Mouse (Mus musculus) thymus, postnatal 0 days (tissue): ENCODE measurements around the gene Tspan32. TPM values are rescaled to one million over a fixed set of nuclear protein-coding genes. Genes with fewer than 3 reads are reported as not detected.

Source experiments
- DNase-seq: peaks from one replicate; pipeline ENCODE4 v3.0.0-alpha.2; 2015; ENCODE audit warnings: low spot score
- polyA plus RNA-seq: library from polyadenylated mRNA; unstranded; fragments of >200 nt; fragmentation: Nextera tagmentation; extraction: Ambion mirVana; gene quantifications from 2 replicates; pipeline ENCODE4 v1.2.1, GENCODE M21; 2015

Gene Tspan32
- polyA plus RNA-seq = 44.5 and 58.2 TPM in 2 replicates

- DNase-seq = peak; percentile 68
Observed at GRCm38 (mm10) chr7:143004727-143005343, at the start of gene Tspan32. Tspan32 (plus strand) TSS chr7:143005046.

GRCm38 (mm10) chr7:142956018-142956417 is 48.8 kb upstream of the Tspan32 start:
- DNase-seq = no peak

DNA sequence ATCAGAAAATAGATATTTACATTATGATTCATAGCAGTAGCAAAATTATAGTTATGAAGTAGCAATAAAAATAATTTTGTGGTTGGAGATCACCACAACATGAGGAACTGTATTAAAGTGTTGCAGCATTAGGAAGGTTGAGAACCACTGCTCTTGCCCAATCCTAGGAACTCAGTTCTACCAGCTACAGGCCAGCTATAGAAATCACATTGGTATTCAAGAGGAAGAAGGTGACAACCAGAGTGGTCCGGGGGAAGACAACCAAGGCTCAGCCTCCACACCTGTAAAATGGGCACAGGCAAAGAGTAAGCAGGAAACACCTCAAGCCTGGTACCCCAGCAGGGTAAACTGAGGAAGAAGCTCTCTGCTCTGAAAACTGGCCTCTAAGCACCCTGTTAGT is 46.0 kb upstream of the Tspan32 start:
- no peak for DNase-seq

DNA sequence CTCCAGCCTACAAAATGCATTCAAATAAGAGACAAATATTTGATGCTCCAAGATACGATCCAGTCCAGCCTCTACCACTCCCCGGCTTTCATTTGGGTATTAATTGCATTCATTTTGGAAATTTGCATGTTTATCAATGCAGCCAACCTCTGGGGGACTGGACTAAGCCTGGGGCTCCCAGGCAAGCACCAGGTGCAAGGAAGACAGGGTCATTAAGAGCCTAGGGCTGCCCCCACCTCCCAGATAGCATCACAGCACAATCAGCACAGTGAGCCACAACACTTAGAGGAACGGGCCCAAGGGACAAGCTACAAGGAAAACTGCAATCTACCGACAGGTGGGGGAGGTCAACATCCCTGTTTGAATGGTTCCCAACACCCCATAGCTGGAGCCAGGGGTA is 45.1 kb upstream of the Tspan32 start:
- no peak for DNase-seq

DNA sequence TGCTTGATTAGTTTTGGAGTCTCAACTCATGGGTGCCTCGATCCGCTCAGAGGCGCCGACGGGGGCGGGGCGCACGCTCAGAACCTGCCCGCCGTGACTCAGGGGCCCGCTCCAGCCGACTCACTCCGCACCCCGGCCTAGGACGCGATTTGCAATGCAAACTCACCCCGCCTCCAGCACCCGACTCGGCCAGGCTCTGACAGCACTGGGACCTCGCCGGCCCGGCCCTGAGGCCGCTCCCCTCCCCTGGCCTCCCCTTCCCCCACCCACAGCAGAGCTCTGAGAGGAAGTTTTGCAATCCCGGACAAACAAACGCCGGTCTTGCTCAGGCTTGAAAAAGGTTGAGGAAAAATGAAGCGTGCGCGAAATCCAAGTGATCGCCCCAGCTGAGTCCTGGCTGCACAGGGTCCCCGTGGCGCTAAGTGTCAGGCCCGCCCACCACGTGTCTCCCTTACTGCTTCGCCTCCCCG is 37.4 kb upstream of the Tspan32 start:
- DNase-seq = no peak

- DNase-seq = peak; percentile 43
Observed at GRCm38 (mm10) chr7:142967884-142968808, 36.7 kb upstream of the Tspan32 start.

- no peak for DNase-seq
Observed at GRCm38 (mm10) chr7:142968809-142969511, 35.9 kb upstream of the Tspan32 start, which contains the start of gene Ascl2. Ascl2 (minus strand) TSS chr7:142969264.

- DNase-seq = no peak
Observed at GRCm38 (mm10) chr7:142981908-142982307, 22.9 kb upstream of the Tspan32 start.

- no peak for DNase-seq
Observed at GRCm38 (mm10) chr7:142985146-142985545, 19.7 kb upstream of the Tspan32 start.

DNA sequence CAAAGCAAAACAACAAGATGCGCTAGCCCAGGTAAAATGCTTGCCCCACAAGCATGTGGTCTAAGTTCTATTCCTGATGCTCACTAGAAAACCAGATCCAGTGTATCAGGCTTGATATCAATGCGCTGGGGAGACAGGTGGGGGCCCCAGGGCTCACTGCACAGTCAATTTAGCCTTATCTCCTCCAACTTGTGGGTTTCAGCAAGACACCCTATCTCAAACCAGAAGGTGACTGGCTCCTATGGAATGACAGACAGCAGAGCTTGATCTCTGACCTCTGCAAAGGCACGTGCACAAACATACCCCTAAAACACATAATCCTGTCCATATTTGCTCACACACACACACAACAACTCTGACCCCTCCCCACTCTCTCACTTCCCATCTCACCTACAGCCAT is 17.1 kb upstream of the Tspan32 start:
- DNase-seq = no peak

- peak; percentile 11 for DNase-seq
Observed at GRCm38 (mm10) chr7:142995004-142995403, 9.8 kb upstream of the Tspan32 start.

DNA sequence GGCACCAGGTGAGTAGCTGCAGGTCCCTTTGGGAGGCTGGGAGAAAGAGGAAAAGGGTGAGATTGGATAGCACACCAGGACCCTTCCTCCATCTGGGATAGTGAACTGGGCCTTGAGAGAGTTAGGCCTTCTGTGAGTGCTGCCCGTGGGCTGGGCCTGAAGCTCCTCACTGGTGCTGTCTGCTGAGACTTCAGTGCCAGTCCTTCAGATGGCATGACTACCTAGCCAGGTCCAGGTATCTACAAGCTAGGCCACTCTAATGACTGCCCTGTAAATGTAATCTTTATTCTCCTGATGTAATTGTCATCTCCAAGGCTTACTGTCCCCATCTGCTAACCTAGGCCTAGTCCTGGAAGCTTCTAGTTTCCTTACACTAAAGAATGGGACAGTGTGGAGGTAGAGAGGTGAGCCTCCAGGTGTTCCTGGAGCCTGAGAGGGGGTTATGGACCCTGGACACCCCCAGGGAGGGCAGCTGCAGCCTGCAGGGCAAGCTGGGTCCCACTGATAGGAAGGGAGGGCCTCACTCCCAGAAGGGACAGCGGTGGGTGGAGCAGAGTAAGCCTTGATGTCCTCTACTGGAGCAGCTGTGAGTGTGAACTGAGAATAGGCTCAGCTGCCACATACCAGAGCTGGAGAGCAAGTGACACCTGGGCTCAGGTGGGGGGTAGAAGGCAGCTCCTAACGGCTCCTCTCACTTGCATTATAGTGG is 9.1 kb upstream of the Tspan32 start:
- DNase-seq = no peak

DNA sequence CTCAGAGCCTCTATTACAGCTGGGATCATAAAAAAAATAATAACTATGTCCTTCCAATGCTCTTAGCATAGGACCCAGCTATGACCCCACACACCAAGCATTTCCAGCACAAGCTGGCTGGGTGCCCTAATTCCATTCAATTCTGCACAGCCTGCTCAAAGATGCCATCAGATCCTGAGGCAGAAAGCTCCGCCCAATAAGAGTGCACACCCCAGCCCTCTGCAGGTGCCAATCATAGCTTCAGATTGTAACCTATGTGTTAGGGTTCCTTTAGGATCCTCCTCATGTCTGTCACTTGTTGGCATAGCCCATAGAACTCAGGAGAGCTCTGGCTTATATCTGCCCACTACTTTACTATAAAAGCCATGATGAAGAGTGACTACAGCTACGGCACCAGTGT is 7.8 kb upstream of the Tspan32 start:
- no peak for DNase-seq

- no peak for DNase-seq
Observed at GRCm38 (mm10) chr7:142997403-142998150, 7.3 kb upstream of the Tspan32 start.

GRCm38 (mm10) chr7:143002679-143003078 is 2.2 kb upstream of the Tspan32 start:
- peak; percentile 32 for DNase-seq

DNA sequence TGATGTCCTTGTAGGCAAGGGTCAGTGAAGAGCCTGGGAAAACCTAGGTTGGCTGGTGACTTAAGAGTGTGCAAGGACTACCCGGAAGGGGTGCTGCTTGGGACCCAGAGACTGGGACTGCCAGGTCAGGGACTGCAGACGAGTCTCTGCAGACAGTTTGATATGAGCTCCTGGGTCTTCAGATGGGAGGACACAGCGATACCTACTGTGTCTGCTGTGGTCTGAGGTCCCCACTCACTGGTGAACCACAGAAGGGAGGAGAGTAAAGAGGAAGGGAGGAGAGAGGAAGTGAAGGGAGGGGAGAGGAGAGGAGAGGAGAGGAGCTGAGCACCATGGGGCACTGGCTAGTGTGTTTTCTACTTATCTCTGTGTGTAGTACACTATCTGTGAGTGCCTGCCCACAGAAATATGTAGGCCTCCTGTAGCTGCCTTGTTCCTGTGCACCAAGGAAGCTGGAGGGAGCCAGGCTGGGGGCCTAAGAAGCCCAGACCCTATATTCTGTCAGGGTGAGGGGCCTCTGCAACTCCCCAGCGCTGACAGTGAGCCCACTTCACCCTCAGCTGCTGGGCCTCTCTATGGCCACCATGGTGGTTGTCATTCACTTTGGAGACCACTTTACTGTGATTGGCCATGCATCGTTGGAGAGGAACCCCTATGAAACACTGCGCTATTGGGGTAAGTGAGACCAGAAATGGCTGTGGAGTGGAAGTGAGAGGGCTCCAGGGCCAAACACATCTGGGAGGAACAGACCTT is 674 bp downstream of the Tspan32 start:
- peak; percentile 65 for DNase-seq

GRCm38 (mm10) chr7:143006097-143006755 is 1.4 kb downstream of the Tspan32 start:
- DNase-seq = peak; percentile 10

- DNase-seq = no peak
Observed at GRCm38 (mm10) chr7:143006756-143007598, 2.1 kb downstream of the Tspan32 start.
